Mouse (Mus musculus): ENCODE results near the gene Supt5. TPM values are rescaled to one million over a fixed set of nuclear protein-coding genes. Genes with fewer than 3 reads are reported as not detected.

Gene Supt5
- polyA plus RNA-seq, 1 experiment from 2014 or later, result 80.6 TPM

Other genes starting within 250 kb of the Supt5 start
- gene 9530053A07Rik, start 209.3 kb downstream of the Supt5 start, polyA plus RNA-seq (2014; fragmentation: Nextera tagmentation; extraction: Ambion mirVana), result 0.04 TPM in 2 replicates
- 26.2 and 36.4 TPM in 2 replicates for gene Fbl, start 169.0 kb downstream of the Supt5 start, polyA plus RNA-seq (2014; fragmentation: Nextera tagmentation; extraction: Ambion mirVana)
- gene Dyrk1b, start 159.3 kb downstream of the Supt5 start, polyA plus RNA-seq (2014; fragmentation: Nextera tagmentation; extraction: Ambion mirVana), result 13.7 and 17.3 TPM in 2 replicates
- gene Eid2, start 70.9 kb downstream of the Supt5 start, polyA plus RNA-seq (2014; fragmentation: Nextera tagmentation; extraction: Ambion mirVana), result 6.8 and 14.7 TPM in 2 replicates
- gene Eid2b, start 61.0 kb downstream of the Supt5 start, polyA plus RNA-seq (2014; fragmentation: Nextera tagmentation; extraction: Ambion mirVana), result 40.2 TPM in 2 replicates
- 0.28 and 1.8 TPM in 2 replicates for gene Selenov, start 47.6 kb downstream of the Supt5 start, polyA plus RNA-seq (2014; fragmentation: Nextera tagmentation; extraction: Ambion mirVana)
- gene Dll3, start 36.5 kb downstream of the Supt5 start, polyA plus RNA-seq (2014; fragmentation: Nextera tagmentation; extraction: Ambion mirVana), result 24.1 and 32.2 TPM in 2 replicates
- gene Timm50, start 26.7 kb downstream of the Supt5 start, polyA plus RNA-seq (2014; fragmentation: Nextera tagmentation; extraction: Ambion mirVana), result 136 and 138 TPM in 2 replicates
- 580 and 617 TPM in 2 replicates for gene Rps16, start 11.9 kb upstream of the Supt5 start, polyA plus RNA-seq (2014; fragmentation: Nextera tagmentation; extraction: Ambion mirVana)
- gene Plekhg2, start 33.9 kb upstream of the Supt5 start, polyA plus RNA-seq (2014; fragmentation: Nextera tagmentation; extraction: Ambion mirVana), result 17.7 and 22.9 TPM in 2 replicates
- gene Zfp36, start 41.5 kb upstream of the Supt5 start, polyA plus RNA-seq (2014; fragmentation: Nextera tagmentation; extraction: Ambion mirVana), result 1.8 and 3.4 TPM in 2 replicates
- 38.3 and 47.9 TPM in 2 replicates for gene Med29, start 54.0 kb upstream of the Supt5 start, polyA plus RNA-seq (2014; fragmentation: Nextera tagmentation; extraction: Ambion mirVana)
- gene Paf1, start 54.2 kb upstream of the Supt5 start, polyA plus RNA-seq (2014; fragmentation: Nextera tagmentation; extraction: Ambion mirVana), result 78.0 and 81.9 TPM in 2 replicates
- 1.7 and 5.1 TPM in 2 replicates for gene Gmfg, start 98.7 kb upstream of the Supt5 start, polyA plus RNA-seq (2014; fragmentation: Nextera tagmentation; extraction: Ambion mirVana)
- gene Lrfn1, start 113.2 kb upstream of the Supt5 start, polyA plus RNA-seq (2014; fragmentation: Nextera tagmentation; extraction: Ambion mirVana), result 18.3 and 19.9 TPM in 2 replicates
- gene Ifnl2, start 171.7 kb upstream of the Supt5 start, polyA plus RNA-seq (2014; fragmentation: Nextera tagmentation; extraction: Ambion mirVana), result not detected in 2 replicates
- not detected in 2 replicates for gene Ifnl3, start 184.1 kb upstream of the Supt5 start, polyA plus RNA-seq (2014; fragmentation: Nextera tagmentation; extraction: Ambion mirVana)
- not detected in 2 replicates for gene Sycn, start 202.1 kb upstream of the Supt5 start, polyA plus RNA-seq (2014; fragmentation: Nextera tagmentation; extraction: Ambion mirVana)
- gene Nccrp1, start 208.5 kb upstream of the Supt5 start, polyA plus RNA-seq (2014; fragmentation: Nextera tagmentation; extraction: Ambion mirVana), result 0.13 TPM in 1 of 2 replicates, not detected in the other

All from midbrain, embryonic 14.5 days (tissue).